Mouse (Mus musculus) stomach, embryonic 14.5 days (tissue): ENCODE data around the gene Supt6. TPM values are rescaled to one million over a fixed set of nuclear protein-coding genes. Genes with fewer than 3 reads are reported as not detected.
A peak's percentile ranks its signal among the peaks of the same experiment; 100 is the strongest.

ENCODE experiments used
- ATAC-seq: fragments of 200-750 bp; cut with Nextera tagmentation; 2 replicates; pipeline ENCODE4 v1.8.0; 2017; ENCODE audit warnings: low read depth, moderate TSS enrichment; ENCODE audit not compliant: insufficient number of reproducible peaks, insufficient read depth, low FRiP score
- H3K27ac ChIP-seq: fragments of 300-500 bp; sonication (generic); 2 replicates; pipeline ENCODE4 v1.5.1; 2014; ENCODE audit warnings: mild to moderate bottlenecking, low read length, moderate library complexity, mixed read lengths
- H3K27me3 ChIP-seq: fragments of 300-500 bp; sonication (generic); 2 replicates; pipeline ENCODE4 v1.6.1; 2014; ENCODE audit warnings: low read length, control low read depth, mixed read lengths; ENCODE audit not compliant: control insufficient read depth, insufficient read depth
- H3K36me3 ChIP-seq: fragments of 300-500 bp; sonication (generic); 2 replicates; pipeline ENCODE4 v1.6.1; 2014; ENCODE audit warnings: mild to moderate bottlenecking, control low read depth, low read length, moderate library complexity, mixed read lengths; ENCODE audit not compliant: control insufficient read depth, insufficient read depth
- H3K4me1 ChIP-seq: fragments of 300-500 bp; sonication (generic); 2 replicates; pipeline ENCODE4 v1.6.1; 2014; ENCODE audit warnings: low read length, control low read depth, mixed read lengths; ENCODE audit not compliant: control insufficient read depth, insufficient read depth
- H3K4me2 ChIP-seq: fragments of 300-500 bp; sonication (generic); replicated peaks from 2 replicates; pipeline ENCODE4 v1.6.1; 2014; ENCODE audit warnings: low read depth, low read length, control low read depth
- H3K4me3 ChIP-seq: fragments of 300-500 bp; sonication (generic); 2 replicates; pipeline ENCODE4 v1.5.1; 2014; ENCODE audit warnings: low read depth, low read length, control low read depth
- H3K9ac ChIP-seq: fragments of 300-500 bp; sonication (generic); replicated peaks from 2 replicates; pipeline ENCODE4 v1.6.1; 2014; ENCODE audit warnings: low read depth, mild to moderate bottlenecking, control low read depth, low read length, moderate library complexity, mixed read lengths
- H3K9me3 ChIP-seq: fragments of 300-500 bp; sonication (generic); 2 replicates; pipeline ENCODE4 v1.6.1; 2016; ENCODE audit warnings: low read depth, low read length, control low read depth; ENCODE audit not compliant: control insufficient read depth
- WGBS: fragments of 180-500 bp; shearing (Covaris S2); extraction: QIAGEN DNeasy Blood & Tissue Kit; methylation state at CpG from one replicate; pipeline ENCODE4 v1.1.7; 2014; 5-methylcytosine and 5-hydroxymethylcytosine counted together
- polyA plus RNA-seq: library from polyadenylated mRNA; unstranded; fragments of >200 nt; fragmentation: Nextera tagmentation; extraction: Ambion mirVana; gene quantifications from 2 replicates; pipeline ENCODE4 v1.2.1, GENCODE M21; 2014

The Supt6 gene
- polyA plus RNA-seq, 1 experiment from 2014 or later, result 25.3 TPM

DNA sequence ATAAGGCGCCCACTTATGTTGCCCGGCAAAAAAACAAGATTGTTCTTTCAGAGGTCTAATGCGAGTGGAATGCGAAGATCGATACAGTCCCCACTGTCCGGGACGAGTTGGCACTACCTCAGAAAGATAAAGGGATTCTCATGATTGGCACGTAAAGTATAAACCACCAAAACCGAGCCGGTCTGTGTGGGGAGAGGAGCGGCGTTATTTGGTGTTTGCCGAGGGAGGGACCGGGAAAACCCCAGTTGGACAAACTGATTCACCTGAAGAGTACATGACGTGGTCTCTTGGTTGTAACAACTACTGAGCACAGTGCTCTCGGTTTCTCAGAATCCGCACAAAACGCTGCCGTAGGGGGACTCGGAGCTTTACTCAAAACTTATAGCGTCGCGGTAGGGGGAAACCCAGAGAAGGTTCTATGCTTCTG lies 68.9 kb downstream of the Supt6 start:
- Histone ChIP-seq H3K4me3 (peak overlapping the region; percentile 56), H3K9ac (peak overlapping the region; percentile 69), H3K36me3 (peaks cover 27% of the 10 kb centered on the region), H3K9me3 (no peaks in the 10 kb centered on the region), H3K27ac (peak overlapping the region; percentile 98), H3K4me1 (peaks cover 34% of the 10 kb centered on the region), H3K27me3 (no peaks in the 10 kb centered on the region), H3K4me2 (peak overlapping the region; percentile 94)
- WGBS, result under 1% methylated on average over 23 of the region's 23 CpGs
- no peak for ATAC-seq

DNA sequence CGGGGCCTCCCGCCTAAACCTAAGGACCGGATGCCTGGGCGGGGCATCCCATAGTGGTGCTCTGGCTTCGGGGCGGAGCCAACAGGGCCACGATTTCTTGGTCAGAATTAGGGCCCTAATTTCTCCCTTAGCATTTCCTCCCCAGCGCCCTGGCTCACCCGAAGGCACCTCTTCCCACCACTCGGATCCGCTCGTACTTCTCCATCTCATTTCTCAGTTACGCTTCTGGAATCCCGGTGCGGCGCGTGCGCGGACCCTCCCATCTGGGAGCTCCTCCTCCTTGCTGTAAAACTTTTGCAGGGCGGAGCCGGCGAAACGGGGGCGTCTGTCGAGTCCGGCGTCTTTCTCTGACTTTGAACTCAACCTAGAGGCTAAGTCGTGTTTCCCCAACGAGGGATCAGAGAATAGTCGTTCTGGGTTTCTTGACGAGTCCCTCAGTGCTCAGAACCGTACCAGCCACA lies 69.4 kb downstream of the Supt6 start, which contains the start of the genes Nek8 and Tlcd1:
Nek8 (minus strand) TSS at position 274 of the 461 bp plus-strand sequence.
Tlcd1 (plus strand) TSS at position 310 of the 461 bp plus-strand sequence.
- Histone ChIP-seq H3K4me2 (peak within 1 kb of the TSS; percentile 94), H3K4me1 (peaks cover 30% of the 10 kb centered on the region), H3K27me3 (no peaks in the 10 kb centered on the region), H3K4me3 (peak within 1 kb of the TSS; percentile 56), H3K36me3 (peaks cover 22% of the 10 kb centered on the region), H3K9me3 (no peaks in the 10 kb centered on the region), H3K9ac (peak within 1 kb of the TSS; percentile 69), H3K27ac (peak within 1 kb of the TSS; percentile 98)
- WGBS, result under 1% methylated on average over 32 of the region's 32 CpGs
- peak; percentile 64 for ATAC-seq

DNA sequence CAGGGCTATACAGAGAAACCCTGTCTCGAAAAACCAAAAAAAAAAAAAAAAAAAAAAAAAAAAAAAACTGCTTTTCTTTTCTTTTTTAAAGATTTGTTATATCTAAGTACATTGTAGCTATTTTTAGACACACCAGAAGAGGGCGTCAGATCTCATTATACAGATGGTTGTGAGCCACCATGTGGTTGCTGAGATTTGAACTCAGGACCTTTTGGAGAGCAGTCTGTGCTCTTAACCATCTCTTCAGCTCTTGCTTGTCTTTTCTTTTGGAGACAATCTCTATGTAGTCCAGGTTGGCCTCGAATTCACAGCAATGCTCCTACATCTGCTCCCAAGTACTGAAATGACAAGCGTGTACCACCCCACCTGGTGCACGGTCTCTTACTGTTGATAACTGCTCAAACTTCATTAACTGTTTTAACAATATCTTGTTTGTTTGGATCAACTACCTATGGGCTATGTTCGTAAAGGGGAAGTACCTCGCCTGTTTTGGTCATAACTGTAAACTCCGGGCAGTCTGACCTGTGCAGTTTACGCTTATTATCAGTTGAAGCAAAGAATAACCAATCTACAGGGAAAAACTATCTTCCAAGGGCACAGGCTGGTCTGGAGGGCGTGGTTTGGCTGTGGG lies 69.9 kb downstream of the Supt6 start:
- peaks cover 26% of the 10 kb centered on the region for H3K4me1 ChIP-seq
- no peak for ATAC-seq

GRCm38 (mm10) chr11:78174506-78174905 lies 71.3 kb downstream of the Supt6 start:
- no peak for ATAC-seq
- H3K4me2 ChIP-seq, result no peak overlapping the region
- no peaks in the 10 kb centered on the region for H3K9me3 ChIP-seq
- H3K27me3 ChIP-seq, result no peaks in the 10 kb centered on the region
- WGBS, result 71% methylated on average over 3 of the region's 3 CpGs
- H3K4me3 ChIP-seq, result no peak overlapping the region
- no peak overlapping the region for H3K9ac ChIP-seq
- no peak overlapping the region for H3K27ac ChIP-seq
- peaks cover 8% of the 10 kb centered on the region; the same call in 1 of the 2 replicates for H3K36me3 ChIP-seq
- H3K4me1 ChIP-seq, result peaks cover 12% of the 10 kb centered on the region; the same call in 1 of the 2 replicates

More for the DNA sequence above, 69.9 kb downstream of the Supt6 start:
- Histone ChIP-seq H3K27me3 (no peaks in the 10 kb centered on the region), H3K9me3 (no peaks in the 10 kb centered on the region), H3K4me2 (peak overlapping the region; percentile 94), H3K9ac (peak overlapping the region; percentile 69), H3K36me3 (peaks cover 16% of the 10 kb centered on the region), H3K27ac (peak overlapping the region; percentile 98), H3K4me3 (peak overlapping the region; percentile 56)
- WGBS, result 1% methylated on average over 9 of the region's 10 CpGs

DNA sequence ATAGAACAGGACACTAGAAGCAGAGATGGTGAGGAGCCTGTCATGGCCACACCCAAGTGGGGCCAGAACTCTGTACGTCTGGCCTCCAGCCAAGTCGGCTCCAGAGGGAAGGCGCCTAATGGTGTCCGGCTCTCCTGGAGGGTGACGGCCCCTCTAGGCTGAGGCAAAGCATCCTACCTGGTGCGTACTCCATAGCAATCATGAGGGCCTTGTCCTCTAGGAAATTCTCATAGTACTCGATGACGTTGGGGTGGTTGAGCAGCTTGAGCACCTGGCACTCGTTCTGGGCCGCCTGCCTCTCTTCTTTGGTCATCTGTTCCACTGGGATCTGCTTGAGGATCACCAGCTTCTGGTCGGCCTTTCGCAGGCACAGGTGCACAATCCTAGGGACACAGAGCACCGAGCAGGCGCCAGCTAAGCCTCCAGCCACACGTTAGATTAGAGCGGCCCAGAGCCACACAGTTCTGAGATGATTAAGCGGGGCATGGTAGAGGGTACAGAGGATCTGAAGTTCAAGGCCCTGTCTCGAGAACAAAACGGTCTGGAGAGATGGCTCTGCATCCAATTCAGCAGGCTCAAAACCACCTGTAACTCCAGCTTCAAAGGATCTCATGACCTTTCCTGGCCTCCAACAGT lies 72.9 kb downstream of the Supt6 start:
- WGBS, result 86% methylated on average over 19 of the region's 19 CpGs
- no peak overlapping the region for H3K9ac ChIP-seq

GRCm38 (mm10) chr11:78172034-78172747 lies 73.6 kb downstream of the Supt6 start:
- no peak for ATAC-seq
- Histone ChIP-seq H3K9ac (no peak overlapping the region), H3K9me3 (no peaks in the 10 kb centered on the region), H3K27ac (no peak overlapping the region), H3K4me2 (no peak overlapping the region), H3K4me3 (no peak overlapping the region), H3K36me3 (peaks cover 8% of the 10 kb centered on the region; the same call in 1 of the 2 replicates), H3K27me3 (no peaks in the 10 kb centered on the region), H3K4me1 (peaks cover 5% of the 10 kb centered on the region; the same call in 1 of the 2 replicates)
- 81% methylated on average over 16 of the region's 16 CpGs for WGBS

More for the DNA sequence above, 72.9 kb downstream of the Supt6 start:
- Histone ChIP-seq H3K9me3 (no peaks in the 10 kb centered on the region), H3K36me3 (peaks cover 8% of the 10 kb centered on the region; the same call in 1 of the 2 replicates), H3K27ac (no peak overlapping the region), H3K4me3 (no peak overlapping the region), H3K4me2 (no peak overlapping the region), H3K27me3 (no peaks in the 10 kb centered on the region), H3K4me1 (peaks cover 9% of the 10 kb centered on the region; the same call in 1 of the 2 replicates)
- ATAC-seq, result no peak

- H3K4me3 ChIP-seq, result no peak overlapping the region
- peaks cover 8% of the 10 kb centered on the region; the same call in 1 of the 2 replicates for H3K36me3 ChIP-seq
- no peaks in the 10 kb centered on the region for H3K9me3 ChIP-seq
- ATAC-seq, result no peak
- WGBS, result 77% methylated on average over 4 of the region's 4 CpGs
- H3K4me1 ChIP-seq, result peaks cover 10% of the 10 kb centered on the region; the same call in 1 of the 2 replicates
- H3K27me3 ChIP-seq, result no peaks in the 10 kb centered on the region
- no peak overlapping the region for H3K4me2 ChIP-seq
- H3K27ac ChIP-seq, result no peak overlapping the region
- no peak overlapping the region for H3K9ac ChIP-seq
Measured at GRCm38 (mm10) chr11:78171328-78171727, 74.5 kb downstream of the Supt6 start.

DNA sequence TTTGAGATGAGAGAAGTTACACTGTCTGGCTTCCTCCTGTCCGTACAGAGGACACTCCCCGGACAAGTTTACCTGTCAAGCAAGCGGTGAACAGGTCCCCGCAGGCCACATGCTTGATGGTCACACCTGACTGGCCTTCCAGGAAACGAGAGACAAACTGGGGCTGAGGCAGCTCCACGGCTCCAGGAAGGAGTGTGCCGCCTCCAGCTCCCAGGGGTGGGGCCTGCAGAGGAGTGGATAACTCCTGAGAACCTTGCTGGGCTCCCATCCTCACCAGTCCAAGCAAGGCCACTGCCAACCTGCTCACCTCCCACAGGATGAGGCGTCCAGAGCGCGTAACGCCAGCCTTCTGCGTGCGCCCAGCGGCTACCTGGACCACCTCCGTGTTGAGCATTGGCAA lies 75.5 kb downstream of the Supt6 start:
- Histone ChIP-seq H3K9ac (no peak overlapping the region), H3K36me3 (peaks cover 8% of the 10 kb centered on the region; the same call in 1 of the 2 replicates), H3K9me3 (no peaks in the 10 kb centered on the region), H3K4me2 (no peak overlapping the region), H3K27ac (no peak overlapping the region), H3K4me1 (peaks cover 13% of the 10 kb centered on the region), H3K4me3 (no peak overlapping the region), H3K27me3 (no peaks in the 10 kb centered on the region)
- ATAC-seq, result no peak
- 82% methylated on average over 15 of the region's 15 CpGs for WGBS
